Mouse (Mus musculus): ENCODE measurements around the gene Gigyf2.
"Not testable (repeated sequence)": the region's sequence is repeated elsewhere in the genome, so short reads cannot be mapped to it uniquely, and the experiment has no call there.

The Gigyf2 gene

DNA sequence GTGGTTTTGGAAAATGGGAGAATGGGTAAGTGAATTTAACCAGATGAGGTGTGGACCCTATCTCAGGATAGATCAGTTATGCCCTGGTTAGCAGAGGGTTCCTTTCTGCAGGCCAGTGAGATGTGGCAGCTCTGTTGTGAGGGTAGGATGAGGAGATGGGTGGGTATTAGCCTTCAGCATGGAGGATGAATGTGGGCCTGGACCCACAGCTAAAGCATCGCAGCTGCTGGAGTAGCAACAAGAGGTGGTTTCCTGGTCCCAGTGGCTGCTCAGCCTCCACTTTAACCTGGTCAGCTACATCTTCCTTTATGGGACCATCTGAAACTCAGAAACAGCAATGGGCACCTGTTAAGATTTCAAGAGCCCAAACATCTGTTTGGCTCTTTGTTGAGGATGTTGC, 129.6 kb downstream of the Gigyf2 start:
- no peak for DNase-seq

DNA sequence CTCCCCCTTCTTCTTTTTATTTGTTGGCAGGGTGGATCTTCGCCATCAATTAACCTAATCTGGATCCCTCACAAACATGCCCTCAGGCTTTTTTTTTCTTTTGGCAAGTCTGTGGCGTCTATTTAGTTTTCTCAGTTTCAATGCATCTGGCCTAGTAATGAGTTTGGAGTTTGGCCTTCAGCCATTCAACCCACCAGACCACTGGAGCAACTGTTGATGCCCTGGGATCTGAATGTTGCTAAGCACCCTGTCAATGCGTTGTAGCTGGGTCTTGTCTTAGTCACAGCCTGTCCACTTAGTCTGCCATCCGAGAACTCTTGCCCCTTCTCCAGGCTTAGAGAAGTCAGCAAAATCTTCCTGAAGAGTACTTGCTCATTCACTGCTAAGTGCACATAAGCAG, 131.2 kb downstream of the Gigyf2 start:
- no peak for DNase-seq

DNA sequence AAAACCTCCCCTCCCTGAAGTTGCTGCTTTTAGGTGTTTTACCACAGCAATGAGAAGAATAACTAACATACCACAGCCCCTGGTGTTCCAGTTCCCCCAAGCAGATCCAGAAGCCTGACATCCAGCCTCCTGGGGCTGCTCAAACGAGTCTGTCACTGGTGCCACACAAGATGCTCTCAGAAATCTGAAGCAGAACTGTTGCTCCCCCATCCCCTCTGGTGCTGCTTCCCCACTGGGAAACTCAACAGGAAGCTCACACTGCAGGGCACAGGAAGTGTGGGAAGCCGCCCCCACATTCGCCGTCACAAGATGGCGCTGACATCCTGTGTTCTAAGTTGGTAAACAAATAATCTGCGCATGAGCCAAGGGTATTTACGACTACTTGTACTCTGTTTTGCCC, 133.1 kb downstream of the Gigyf2 start:
- DNase-seq, result not testable (repeated sequence)

DNA sequence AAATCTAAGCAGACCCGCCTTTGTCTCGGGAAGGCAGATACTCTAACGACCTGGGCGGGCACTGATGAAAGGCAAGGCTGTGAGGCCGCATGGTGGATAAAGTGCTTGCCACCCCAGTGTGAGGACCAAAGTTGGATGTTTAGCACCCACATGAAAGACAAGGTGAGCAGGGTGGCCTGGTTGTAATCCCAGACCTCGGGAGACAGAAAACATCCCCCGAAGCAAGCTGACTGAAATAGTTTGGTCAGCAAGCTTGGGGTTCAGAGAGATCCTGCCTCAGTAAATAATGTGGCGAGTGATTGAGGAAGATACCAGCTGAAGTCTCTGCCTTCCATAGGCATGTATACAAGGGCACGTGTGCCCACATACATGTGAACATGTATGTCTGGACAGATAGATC, 140.7 kb downstream of the Gigyf2 start:
- no peak for DNase-seq

DNA sequence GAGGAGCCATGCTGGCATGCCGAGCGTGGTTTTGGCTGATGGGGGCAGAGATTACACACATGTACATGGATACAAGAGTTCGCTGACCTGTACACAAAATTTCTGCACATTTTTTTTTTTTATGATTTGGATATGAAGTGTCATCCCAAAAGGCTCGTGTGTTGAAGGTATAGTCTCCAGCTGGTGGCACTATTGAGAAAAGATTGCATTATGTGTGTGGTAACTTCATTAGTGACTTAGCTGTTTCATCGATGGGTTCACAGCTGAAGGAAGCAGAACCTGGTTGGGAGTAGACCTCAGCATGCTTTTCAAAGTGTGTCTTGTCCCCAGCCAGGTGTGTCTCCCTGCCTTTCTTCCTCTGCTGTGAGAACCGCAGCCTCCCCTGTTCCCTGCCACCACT, 141.5 kb downstream of the Gigyf2 start:
- DNase-seq, result no peak

DNA sequence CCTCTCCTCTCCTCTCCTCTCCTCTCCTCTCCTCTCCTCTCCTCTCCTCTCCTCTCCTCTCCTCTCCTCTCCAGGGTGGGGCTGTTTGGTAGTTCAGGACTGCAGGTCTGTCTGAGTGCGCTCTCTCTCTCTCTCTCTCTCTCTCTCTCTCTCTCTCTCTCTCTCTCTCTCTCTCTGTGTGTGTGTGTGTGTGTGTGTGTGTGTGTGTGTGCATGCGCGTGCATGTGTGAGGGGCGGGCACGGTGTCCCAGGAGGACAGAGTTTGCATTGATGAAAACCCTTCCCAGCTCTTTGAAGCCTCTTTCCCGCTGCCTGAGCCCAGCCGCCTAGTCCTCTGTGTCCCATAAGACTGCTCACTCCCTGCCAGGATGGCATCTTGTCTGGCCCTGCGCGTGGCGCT, 143.2 kb downstream of the Gigyf2 start, which contains the start of gene Snorc:
Snorc (plus strand) TSS at position 301 of the 400 bp plus-strand sequence.
- DNase-seq, result not testable (repeated sequence)

DNA sequence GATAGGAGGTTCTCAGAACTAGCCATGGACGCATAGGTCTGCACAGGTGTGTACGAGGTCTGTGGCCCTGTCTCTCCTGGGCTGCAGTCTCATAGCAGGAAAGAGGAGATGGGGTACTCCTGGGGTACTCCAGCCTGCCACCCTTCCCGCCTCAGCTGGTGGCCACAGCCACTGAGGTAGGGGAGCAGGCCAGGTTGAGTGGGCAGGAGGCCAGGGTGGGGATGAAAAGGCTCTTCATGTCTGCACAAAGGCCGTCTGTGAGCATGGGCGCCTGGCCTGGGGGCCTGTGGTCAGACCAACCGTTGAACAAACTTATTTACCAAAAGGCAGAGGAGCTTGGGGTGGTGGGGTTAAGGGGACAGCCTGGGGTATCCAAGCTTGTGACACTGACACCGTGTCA, 145.1 kb downstream of the Gigyf2 start:
- DNase-seq, result no peak

DNA sequence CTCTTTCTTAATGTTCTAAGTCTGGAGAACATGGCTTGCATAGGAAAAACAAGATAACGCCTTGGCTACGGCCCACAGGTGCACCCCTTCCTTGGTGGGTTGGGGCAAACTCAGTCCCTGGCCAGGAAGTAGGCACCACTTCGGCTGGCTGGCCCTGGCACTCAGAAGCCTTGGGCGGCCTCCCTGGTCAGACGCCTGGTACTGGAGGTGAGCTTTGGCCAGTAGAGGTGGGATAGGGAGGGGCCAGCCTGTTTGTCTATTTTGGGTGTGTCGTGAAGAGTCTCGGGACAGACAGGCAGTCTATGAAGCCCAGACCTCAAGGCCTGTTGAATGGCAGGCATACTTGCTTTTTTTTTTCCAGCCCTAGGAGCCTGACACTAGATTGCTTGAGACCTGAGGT, 145.8 kb downstream of the Gigyf2 start:
- DNase-seq, result peak; percentile 18 to 46

DNA sequence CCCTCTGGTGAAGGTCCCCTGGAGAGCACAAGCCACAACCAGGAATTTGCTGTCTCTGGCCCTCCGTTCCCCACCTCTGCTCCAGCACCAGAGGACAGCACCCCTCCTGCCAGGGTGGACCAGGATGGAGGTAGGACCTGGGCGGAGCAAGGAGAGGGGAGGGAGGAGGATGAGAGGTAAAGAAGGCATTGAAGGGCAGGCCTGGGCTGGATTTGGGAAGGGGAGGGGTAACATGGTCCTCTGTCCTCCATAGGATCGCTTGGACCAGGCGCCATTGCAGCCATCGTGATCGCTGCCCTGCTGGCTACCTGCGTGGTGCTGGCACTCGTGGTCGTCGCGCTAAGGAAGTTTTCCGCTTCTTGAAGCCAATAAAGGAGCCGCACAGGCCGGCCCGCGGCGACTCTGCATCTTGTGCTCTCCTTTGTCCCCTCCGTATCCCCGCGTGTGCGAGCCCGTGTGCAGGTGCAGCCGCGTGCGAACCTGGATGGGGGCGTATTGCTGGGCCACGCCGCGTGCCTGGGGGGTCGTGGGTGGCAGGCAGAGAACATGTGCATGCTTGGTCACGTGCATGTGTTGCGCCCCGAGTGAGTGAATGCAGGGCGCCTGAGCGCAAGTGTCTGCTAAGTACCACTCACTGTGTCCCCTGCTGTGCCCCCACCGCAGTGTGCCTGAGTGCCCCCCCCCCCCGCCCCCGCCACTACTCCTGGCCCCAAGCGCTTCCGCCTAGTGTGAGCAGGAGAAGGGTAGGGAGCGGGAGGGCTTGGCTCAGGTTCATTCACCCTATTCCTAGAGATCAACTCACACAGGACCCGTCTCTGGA, 148.5 kb downstream of the Gigyf2 start:
- DNase-seq, result peak in 1 of 2 experiments; percentile 17

DNA sequence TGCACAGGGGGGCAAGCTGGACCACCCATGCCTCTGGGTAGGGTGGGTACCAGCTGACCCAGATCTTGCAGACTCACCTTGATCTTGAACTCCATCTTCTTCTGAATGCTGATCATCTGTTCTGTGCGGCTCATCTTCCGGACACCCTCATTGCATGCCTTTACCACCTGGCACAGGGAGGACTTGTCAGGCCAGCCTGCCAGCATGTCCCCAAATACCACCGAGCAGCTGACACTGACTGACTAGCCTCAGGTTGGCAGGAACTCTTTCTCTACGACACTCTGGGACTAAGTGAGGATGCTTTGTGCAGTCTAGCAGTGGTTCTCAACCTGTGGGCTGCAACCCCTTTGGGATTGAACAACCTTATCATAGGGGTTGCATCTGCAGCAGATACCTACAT, 155.7 kb downstream of the Gigyf2 start:
- DNase-seq, result peak; percentile 45 to 55

DNA sequence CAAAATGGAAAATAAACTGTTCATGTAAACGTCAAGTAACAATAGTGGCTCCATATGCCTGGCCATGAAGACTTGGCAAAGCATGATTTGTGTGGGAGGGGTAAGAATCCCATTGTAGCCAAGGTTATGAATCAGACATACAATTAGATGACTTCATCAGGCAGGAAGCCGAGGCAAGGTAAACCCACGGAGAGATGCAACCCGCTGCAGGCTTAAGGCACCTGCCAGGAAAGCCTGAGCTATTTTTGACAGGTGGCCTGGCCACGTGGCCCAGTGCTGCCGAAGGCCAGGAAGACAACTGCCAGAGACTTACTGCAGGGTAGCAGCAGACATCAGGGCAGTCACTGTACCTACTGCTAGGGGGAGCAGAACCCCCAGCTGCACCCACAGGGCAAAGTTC, 159.6 kb downstream of the Gigyf2 start:
- DNase-seq, result peak; percentile 88 to 94

DNA sequence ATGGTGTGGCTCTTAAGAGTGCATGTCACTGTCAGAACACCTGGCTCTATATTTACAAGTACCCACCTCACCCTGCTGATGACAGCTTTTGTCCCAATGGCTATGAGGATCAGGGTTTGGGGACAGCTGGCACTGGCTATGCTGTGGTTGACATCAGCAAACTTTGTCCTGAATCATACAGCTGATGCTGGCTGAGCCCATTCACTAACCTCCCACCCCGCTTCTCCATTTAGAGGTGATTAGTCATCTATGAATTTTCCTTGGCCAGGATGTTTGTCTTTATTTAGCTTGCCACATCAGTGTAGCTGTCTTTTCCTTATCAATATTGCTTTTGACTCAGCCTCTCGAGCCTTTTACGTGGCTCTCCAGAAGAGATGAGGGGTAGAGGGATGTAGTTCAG, 165.5 kb downstream of the Gigyf2 start:
- no peak for DNase-seq

DNA sequence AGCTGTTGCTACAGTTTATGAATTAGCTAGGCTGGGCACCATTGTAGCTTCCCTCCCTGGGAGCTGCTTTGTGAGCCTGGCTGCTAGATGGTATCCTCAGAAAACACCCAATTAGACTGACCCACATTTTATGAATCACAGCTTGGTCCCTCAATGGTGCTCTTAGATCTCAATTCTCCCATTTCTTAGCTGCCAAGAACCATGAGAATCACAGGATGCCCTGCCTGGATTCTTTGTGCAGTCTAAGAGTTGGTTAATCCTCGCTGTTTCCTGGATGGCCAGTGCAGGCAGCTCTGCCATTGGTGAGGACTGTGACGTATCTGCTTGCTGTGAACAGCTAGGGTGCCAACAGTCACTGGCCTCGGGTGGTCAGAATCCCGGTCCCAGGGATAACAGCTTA, 166.7 kb downstream of the Gigyf2 start:
- no peak for DNase-seq
